Mouse (Mus musculus): ENCODE results near the gene Olfr1443.

The Olfr1443 gene

DNA sequence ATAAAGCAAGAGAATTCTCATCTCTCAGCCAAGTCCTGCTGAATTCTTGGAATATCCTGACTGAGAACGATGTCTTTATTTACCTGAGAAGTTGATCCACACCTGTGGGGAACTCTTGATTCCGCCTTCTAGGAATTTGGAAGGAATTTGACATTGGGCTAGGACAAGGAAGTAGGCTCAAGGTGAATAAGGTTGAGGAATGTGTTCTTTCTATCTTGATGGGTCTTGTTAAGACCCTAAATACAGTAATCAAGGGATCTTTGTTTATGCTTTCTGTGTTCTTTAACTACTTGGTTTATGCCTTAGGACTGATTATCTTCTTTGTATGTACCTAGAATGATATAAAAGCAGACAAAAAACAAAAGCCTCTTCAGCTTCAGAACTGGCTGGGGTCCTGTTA is 54.0 kb downstream of the Olfr1443 start:
- DNase-seq (ENCODE audit: low spot score in 2 of 2), result no peak
